Mouse (Mus musculus) adrenal gland, adult 8-10 months (tissue): ENCODE measurements around the gene Anapc11. TPM values are rescaled to one million over a fixed set of nuclear protein-coding genes. Genes with fewer than 3 reads are reported as not detected.
"Not testable (repeated sequence)": the region's sequence is repeated elsewhere in the genome, so short reads cannot be mapped to it uniquely, and the experiment has no call there.

Source experiments
- DNase-seq: peaks from one replicate; pipeline ENCODE4 v3.0.0; 2022
- total RNA-seq, 4 experiments: library from RNA; stranded (reverse); gene quantifications; 2 replicates each; pipeline ENCODE4 v1.2.4; 2022

The Anapc11 gene
- total RNA-seq, 4 experiments from 2014 or later: 90.3 to 112 (median 98.6) TPM

- DNase-seq: no peak
Observed at GRCm38 (mm10) chr11:120575046-120575445, 23.2 kb upstream of the Anapc11 start.

DNA sequence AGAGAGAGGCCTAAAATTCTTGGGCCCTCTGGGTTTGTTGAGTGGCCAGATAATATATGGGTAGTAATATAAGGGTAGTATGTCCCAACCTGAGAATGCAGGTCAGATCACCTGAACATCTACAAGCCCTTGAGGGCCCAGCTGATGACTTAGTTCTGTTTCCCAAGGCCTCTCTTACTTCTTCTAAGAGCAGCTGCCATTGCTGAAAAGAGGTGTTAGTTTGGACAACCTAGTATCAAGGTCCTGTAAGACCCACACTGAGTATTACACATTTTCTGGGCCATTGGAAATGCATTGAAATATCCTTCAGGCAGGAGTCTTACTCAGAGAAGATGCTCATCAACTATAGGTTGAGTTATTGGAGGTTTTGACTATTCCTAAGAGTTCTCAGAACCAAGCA is 22.3 kb upstream of the Anapc11 start:
- DNase-seq: no peak

DNA sequence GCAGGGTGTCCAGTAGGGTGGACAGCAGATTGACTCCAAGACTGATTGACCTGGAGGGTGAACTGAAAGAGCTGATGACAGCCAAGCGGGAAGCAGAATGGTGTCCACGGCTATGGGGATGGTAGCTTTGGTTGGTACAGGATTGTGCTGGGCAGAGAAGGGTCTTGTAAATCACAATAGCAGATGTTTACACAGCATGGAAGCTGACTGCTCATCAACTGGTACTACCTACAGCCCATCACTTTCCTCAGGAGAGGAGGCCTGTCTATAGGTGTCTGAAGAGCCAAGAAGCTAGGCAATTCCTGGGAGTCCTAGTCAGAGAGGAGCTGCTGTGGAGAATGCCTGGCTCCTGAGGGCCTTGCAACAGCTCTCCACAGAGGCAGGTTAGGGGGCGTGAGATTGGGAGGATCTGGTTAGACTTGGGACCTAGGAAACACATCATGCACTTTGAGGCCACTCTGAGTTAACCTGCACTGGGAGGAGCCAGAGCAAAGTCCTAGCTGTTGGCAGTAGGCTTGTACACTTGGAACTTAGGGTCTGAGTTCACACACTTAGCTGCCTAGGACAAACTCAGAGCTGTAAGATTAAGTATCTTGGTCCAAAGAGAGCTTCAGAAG is 21.7 kb upstream of the Anapc11 start:
- no peak for DNase-seq

GRCm38 (mm10) chr11:120577211-120578023 is 20.8 kb upstream of the Anapc11 start:
- no peak for DNase-seq

DNA sequence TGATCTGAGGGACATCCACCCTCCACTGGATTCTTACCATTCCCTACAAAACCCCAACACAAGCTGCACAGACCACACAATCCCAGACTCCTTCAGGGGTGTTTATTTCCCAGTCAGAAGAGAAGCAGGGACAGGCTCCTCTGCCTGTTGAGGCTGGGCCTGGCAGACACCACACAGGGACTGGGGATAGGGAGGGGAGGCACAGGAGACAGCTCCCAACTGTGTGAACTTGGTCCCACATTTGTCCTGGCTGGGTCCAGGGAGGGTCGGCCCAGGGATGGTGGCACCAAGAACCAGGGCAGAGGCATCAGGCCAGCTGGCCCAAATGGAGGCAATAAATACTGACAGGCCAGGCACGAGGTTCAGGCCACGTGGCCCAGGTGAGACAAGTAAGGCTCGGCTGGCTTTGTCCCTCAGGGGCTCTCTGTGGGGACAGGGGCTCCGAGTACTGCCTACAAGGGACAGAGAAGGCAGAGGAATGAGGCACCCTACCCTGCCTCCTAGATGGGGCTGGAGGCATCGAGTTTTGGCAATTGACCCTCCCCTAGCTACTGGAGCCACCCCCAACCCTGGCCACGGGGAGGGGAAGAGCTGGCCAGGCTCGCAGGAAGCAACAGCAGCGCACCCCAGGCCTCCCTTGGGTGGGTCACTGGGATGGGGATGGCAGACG is 20.1 kb upstream of the Anapc11 start:
- DNase-seq: peak; percentile 21

DNA sequence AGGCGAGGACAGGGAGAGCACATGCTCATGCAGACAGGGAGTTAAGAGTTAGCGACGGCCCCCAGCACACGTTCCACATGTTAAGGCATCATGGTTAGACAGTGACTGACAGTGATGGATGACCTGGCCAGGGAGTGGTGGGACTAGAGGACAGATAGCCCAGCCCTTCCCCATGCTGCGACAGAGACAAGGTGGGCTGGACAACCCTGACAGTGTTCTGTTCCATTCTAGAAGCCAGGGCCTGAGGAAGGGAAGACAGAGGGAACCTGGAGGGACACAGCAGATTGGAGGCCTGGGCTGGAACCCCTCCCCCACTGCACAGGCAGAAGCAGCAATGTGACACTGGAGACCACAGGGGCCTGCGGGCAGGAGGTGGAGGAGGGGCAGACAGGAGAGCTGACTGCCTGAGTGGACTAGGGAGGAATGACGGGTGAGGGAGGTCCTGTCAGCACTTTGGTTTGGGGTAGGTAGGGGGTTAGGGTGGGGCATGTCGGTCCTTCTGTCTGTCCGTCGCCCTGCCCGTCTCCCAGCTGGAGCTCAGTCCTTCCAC is 19.5 kb upstream of the Anapc11 start:
- DNase-seq: peak; percentile 30

DNA sequence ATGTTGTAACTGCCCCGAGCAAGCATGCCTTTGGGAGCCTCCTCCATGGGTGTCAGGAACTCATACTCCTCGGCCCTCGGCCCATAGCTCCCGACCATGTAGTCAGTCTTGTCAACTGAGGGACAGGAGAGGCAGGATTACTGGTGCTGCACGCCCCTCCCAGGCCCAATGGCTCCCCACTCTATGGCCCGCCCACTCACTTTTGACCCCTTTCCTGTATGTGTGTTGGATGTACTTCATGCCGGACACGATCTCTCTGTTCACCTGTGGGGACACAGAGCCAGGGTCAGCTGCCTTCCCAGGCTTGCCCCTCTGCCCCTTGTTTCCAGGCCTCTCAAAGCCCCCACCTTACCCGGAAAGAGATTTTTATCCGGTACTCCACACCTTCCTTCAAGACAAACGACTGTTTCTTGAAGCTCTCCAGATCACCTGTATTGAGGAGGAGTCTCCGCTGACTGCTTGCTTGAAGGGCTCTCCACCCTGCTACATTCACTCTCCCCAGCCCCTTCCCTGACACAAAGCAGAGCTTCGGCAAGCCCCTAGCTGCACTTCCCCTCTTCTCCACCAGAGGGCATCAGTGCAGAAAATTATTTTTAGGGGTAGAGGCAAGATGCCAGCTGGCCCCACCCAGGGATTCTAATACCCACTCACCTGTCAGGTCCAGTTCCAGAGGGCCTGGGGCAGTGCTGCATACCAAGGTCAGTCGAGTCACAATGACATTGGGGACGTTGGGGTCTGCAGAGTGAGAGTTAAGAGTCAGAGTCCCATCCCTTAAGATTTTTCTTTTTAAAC is 18.7 kb upstream of the Anapc11 start:
- peak; percentile 22 for DNase-seq

DNA sequence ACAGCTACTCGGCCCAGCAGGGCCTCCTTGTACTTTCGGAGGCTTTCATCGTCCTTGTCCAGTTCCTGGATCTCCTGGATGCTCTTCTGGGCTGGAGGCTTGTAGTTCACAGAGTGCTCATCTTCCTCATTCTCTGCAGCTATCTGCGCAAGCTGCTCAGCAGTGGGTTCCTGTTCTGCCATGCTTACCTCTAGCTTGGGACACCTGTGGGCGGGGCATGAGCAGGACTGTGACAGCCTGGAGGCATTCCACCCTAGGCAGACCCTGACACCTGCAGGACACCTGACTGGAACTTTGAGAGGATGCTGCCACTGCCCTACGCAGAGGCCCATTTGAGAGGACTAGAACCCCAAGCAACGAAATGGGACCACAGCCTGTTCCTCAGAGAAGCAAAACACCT is 18.0 kb upstream of the Anapc11 start:
- DNase-seq: no peak

- no peak for DNase-seq
Observed at GRCm38 (mm10) chr11:120580871-120581331, 17.3 kb upstream of the Anapc11 start.

- DNase-seq: peak; percentile 84
Observed at GRCm38 (mm10) chr11:120581490-120582267, 16.5 kb upstream of the Anapc11 start, which contains the start of gene Arhgdia. TSS of gene Arhgdia (minus strand) at chr11:120581624.

- DNase-seq: no peak
Observed at GRCm38 (mm10) chr11:120582268-120582981, 15.8 kb upstream of the Anapc11 start.

DNA sequence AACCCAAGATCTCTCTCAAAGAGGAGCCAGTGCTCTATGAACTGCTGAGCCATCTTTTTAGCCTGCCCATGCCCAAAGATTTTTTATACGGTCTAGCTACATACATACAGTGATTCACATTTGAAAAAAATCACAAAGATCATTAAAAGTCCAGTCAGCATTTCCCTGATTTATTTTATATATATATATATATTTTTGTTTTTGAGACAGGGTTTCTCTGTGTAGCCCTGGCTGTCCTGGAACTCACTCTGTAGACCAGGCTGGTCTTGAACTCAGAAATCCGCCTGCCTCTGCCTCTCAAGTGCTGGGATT is 15.3 kb upstream of the Anapc11 start:
- not testable (repeated sequence) for DNase-seq

- no peak for DNase-seq
Observed at GRCm38 (mm10) chr11:120583937-120584336, 14.3 kb upstream of the Anapc11 start.

- no peak for DNase-seq
Observed at GRCm38 (mm10) chr11:120588531-120588930, 9.7 kb upstream of the Anapc11 start.

DNA sequence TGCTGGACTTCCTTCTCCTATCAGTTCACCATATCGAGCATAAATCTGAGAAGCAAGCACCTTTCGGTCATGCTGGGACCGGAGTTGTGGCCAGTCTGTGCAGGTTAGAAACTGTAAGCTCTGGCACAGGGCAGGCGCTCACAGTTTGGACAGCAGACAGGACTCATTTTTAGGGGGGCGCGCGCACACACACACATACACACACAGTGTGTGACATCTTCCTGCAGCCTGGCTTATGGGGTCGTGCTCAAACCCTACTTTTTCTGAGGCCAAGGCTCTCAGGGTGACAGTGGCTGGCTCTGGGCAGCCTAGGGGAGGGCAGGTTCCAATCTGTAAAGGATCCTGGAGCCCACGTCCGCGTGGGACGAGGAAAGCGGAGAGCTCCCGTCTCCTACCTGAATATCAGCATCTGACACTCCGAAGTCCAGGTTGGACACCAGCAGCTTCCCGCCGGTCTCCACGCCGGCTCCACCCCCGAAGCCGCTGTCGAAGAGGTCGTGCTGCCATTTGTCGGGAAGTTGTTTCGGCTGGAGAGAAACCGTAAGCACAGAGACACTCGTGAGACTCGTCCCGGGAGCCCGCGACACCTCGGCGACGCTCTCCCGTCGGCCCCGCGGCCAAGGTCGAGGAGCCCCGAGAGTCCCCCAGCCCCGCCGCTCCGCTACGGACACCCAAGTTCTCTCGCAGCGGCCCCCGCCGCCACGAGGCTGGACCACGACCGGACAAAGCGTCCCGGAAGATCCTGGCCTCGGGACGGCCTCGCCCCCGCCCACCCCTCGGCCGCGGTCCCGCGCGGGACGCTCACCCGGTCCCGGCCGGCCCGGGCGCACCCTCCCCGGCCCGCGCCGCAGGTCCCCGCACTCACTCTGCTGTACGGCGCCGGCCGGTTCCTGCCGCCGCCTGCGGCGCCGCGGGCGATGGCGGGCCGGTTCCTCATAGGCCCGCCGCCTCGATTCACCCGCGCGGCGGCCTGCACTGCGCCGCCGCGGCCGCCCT is 683 bp upstream of the Anapc11 start:
- no peak for DNase-seq

GRCm38 (mm10) chr11:120598990-120599549 is 849 bp downstream of the Anapc11 start:
- DNase-seq: no peak

GRCm38 (mm10) chr11:120600716-120601115 is 2.5 kb downstream of the Anapc11 start:
- no peak for DNase-seq

DNA sequence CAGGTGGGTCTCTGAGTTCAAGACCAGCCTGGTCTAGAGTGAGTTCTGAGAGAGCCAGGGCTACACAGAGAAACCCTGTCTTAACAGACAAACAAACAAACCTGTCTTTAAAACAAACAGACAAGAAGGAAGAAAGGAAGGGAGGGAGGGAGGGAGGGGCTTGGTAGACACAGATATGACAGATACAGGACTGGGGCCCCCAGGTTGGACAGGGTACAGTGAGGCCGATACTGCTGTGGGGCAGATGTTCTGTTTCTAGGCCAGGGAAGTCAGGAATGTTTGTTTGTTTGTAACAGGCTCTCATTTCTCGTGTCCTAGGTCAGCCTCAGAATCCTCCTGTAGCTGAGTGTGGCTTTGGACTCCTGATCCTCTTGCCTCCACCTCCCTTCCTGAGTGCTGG is 5.3 kb downstream of the Anapc11 start:
- DNase-seq: no peak

- DNase-seq: no peak
Observed at GRCm38 (mm10) chr11:120605667-120606066, 7.4 kb downstream of the Anapc11 start.
